Mouse (Mus musculus) adrenal gland, postnatal 36 days (tissue): Measurements from ENCODE around the gene Cnrip1. TPM values are rescaled to one million over a fixed set of nuclear protein-coding genes. Genes with fewer than 3 reads are reported as not detected.
"Not testable (repeated sequence)": the region's sequence is repeated elsewhere in the genome, so short reads cannot be mapped to it uniquely, and the experiment has no call there.

Experiments
- DNase-seq, 2 experiments: peaks; one replicate each; pipeline ENCODE4 v3.0.0; 2021; ENCODE audit warnings: mixed read lengths in 1 of 2
- long read RNA-seq, 2 experiments: library from polyadenylated mRNA; stranded (forward); transcript quantifications; one replicate each; pipeline ENCODE4 v2.0.0; 2021; ENCODE audit warnings: borderline sequencing depth in 2 of 2
- total RNA-seq, 2 experiments: library from RNA; stranded (reverse); gene quantifications; 2 replicates each; pipeline ENCODE4 v1.2.3; 2021

Cnrip1 gene
- total RNA-seq = 10 to 100 TPM; 12.1 to 14.9 TPM
- long read RNA-seq, experiment 1, transcript Cnrip1-201 (3 exons, 1,654 nt) = major isoform, 7 of 13 reads
- long read RNA-seq, experiment 1, partial matches to known transcripts = 0 of 13 reads
- long read RNA-seq, experiment 1, other reads (novel, unspliced or antisense) = 5 of 13 reads
- long read RNA-seq, experiment 2, transcript Cnrip1-201 (3 exons, 1,654 nt) = major isoform, 6 of 7 reads
- long read RNA-seq, experiment 2, partial matches to known transcripts = 0 of 7 reads
- long read RNA-seq, experiment 2, other reads (novel, unspliced or antisense) = 1 of 7 reads

- peak; percentile 68 to 79 for DNase-seq
Measured at GRCm38 (mm10) chr11:17051545-17052475, at the start of gene Cnrip1, which contains the start of gene Plek. TSS of gene Cnrip1 (plus strand) at chr11:17051586. TSS of gene Plek (minus strand) at chr11:17052381.

DNA sequence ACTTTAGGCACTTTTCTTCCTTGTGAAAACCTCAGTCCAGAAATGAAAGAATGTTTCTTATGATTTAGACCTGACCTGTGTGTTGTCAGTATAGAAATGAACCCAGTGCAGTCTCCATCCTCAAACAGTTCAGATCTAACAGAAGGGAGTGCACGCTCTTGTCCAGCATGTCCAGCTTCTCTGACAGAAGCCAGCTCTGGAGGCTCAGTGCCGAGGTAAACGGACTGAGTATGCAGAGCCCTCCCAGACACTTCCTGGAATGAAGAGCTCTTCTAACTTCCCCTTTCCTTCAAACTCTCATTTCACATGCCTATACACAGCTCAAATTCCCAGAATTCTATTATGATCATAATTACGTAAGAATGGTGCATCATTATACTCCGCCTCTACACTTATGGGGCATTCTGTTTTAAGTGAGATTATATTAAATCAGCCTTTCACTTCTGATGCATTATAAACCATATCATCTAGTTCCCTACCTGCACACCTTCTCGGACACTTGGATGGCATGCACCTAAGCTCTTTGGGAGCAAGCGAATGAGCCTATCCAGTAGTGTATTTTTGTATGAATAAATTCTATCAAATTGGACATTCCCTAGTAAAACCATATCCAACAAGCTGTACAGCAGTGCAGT lies 48.5 kb upstream of the Cnrip1 start:
- DNase-seq = no peak

GRCm38 (mm10) chr11:17003757-17004156 lies 47.6 kb upstream of the Cnrip1 start:
- DNase-seq = no peak

- no peak for DNase-seq
Measured at GRCm38 (mm10) chr11:17004899-17005846, 46.2 kb upstream of the Cnrip1 start.

DNA sequence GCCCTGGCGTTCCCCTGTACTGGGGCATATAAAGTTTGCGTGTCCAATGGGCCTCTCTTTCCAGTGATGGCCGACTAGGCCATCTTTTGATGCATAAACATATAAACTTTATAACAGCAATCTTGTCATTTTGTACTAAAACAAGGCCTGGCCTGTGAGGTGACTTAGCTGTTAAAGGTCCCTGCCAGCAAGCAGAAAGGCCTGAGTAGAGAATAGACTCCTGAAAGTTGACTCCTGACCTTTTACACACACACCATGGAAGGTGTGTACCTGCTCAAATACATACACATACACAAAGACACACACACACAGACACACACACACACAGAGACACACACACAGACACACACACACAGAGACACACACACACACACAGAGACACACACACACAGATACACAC lies 44.9 kb upstream of the Cnrip1 start:
- DNase-seq = not testable (repeated sequence)

- DNase-seq = no peak
Measured at GRCm38 (mm10) chr11:17007517-17008173, 43.7 kb upstream of the Cnrip1 start.

GRCm38 (mm10) chr11:17008498-17008941 lies 42.9 kb upstream of the Cnrip1 start:
- no peak for DNase-seq

DNA sequence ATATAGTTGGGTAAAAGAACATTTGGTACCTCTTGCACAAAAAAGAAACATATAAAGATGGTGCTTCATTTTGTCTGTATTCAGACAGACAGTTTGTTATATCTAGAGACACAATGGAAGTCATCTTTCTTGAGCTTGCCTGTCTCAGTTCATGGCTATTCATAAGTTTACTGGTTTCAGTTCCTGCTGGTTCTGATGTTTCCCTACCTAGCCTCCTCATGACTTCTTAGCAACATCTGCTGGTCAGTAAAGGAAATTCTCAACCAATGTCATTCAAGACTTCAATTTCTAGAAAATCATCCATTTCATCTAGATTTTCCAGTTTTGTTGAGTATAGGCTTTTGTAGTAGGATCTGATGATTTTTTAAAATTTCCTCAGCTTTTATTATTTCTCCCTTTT lies 38.4 kb upstream of the Cnrip1 start:
- DNase-seq = no peak

GRCm38 (mm10) chr11:17019328-17019727 lies 32.1 kb upstream of the Cnrip1 start:
- DNase-seq = no peak

DNA sequence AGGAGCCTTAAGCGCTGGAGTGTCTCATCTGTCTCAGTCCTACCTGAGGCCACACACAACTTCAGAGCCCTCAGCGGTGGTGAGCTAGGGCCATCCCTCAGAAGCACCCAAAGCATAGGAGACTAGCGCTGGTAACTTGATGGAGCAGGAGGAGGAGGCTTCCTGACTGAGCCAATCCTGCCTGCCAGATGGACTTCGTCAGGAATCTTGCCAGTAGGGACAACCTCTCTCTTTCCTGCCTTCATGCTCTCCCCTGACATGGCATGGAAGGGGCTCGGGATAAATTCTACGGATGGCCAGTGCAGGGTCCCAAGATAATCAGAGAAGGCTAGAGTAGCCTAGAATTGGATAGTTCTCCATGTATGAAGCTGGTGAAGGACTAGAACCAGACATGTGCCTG lies 28.2 kb upstream of the Cnrip1 start:
- no peak for DNase-seq

DNA sequence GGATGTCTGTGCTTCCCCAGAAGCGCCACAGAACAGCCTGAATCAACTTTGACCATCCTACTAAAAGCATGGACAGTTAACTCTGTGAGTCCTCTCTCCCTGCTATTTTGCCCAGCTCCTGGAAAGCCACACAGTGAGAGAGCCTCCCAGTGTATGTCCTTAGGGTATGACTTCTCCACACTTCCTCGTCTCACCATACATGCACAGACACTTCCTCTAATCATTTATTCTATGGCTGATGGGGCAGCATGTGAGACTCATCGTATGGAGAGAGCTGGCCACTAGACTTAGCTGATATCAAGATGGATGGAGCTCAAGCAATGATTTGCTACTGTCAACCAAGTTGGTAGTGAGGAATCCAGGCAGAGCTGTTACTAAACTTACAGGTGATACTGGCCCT lies 27.4 kb upstream of the Cnrip1 start:
- no peak for DNase-seq

- no peak for DNase-seq
Measured at GRCm38 (mm10) chr11:17045806-17046205, 5.6 kb upstream of the Cnrip1 start.

- no peak for DNase-seq
Measured at GRCm38 (mm10) chr11:17052476-17053049, 1.2 kb downstream of the Cnrip1 start.

DNA sequence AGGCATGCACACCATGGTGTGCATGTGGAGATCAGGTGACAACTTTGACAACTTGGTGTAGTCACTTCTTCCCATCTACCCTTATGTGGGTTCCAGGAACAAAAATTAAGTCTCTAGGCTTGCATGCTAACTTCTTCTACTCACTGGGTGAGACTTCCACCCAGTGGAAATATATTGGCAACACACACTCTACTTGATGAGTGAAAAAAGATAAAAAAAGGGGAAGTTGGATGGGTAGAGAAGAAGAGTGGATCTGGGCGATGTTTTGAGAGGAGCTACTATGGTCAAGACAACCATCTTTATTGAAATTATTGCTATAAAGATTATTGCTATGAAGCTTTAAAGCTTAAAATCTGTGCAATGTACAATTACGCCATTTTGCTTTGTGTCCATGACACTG lies 18.0 kb downstream of the Cnrip1 start:
- DNase-seq = not testable (repeated sequence)

DNA sequence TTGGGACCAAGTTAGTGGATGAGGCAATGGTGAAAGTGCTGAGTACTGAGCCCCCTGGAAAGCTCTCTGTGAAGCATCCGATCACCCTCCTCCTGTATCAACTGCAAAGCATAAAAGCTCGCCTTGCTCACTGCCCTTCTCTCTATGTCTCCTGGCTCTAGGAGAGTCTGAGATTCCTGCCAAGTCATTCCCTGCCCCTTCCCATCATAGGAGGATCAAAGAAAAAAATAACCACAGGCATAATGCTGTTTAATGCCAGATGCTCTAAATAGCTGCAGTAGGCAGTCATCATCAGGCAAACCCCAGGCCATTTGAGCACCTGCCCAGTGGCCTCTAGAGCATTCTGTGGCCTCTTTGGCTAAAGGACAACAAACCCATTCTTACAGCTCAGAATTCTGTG lies 24.3 kb downstream of the Cnrip1 start:
- no peak for DNase-seq

DNA sequence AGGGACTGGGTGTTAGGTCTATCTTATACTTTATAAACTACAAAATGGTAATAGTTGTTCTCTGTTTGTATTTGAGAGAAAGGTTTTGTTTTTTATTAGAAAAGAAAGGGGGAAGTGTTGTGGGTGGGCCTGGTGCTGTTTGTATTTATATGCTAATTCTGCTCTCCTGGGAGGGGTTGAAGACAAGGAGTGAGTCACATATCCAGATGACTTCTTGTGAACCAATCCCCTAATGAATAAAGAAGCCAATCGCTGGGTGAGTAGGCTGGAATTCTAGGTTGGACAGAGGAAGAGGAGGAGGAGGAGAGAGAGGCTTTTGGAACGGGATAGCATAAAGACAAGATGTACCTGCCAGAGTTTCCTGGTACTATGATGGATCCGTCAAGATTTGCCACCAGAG lies 30.7 kb downstream of the Cnrip1 start:
- DNase-seq = no peak

DNA sequence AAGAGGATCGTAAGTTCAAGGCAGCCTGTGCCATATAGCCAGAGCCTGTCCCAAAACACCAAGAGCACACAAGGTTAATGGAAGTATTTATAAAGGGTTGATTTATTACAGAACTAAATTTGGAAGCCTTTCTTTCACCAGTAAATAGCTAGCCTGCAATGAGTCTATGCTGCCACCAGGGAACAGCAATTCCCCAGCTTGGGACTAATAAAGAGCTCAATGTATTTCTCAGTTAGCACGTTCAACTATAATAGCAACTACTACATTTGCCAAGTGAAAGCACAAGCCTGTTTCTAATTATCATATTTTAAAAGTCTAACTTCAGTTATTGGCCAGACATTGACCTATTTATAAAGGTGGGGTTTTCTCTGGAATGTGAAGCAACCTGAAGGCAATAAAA lies 31.6 kb downstream of the Cnrip1 start:
- DNase-seq = peak; percentile 12 to 25

DNA sequence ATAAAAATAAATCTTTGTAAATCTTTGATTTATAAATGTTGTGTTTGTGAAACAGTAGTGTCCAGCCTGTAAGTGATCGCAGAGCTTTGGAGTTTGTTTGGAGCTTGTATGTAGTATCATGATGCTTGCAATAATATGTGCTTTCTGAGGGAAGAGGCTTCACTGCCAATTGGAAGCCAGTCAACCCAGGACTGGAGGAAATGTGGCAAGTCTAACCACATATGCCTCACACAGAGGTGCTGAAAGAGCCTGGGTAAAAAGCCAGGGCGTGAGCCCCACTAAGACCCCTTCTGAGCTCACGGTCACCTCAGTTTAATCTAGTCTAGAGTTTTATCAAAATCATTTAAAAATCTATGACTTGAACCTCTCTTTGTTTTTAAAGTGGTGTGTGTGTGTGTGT lies 32.1 kb downstream of the Cnrip1 start:
- DNase-seq = no peak

GRCm38 (mm10) chr11:17083866-17084265 lies 32.5 kb downstream of the Cnrip1 start:
- no peak for DNase-seq

GRCm38 (mm10) chr11:17086106-17086505 lies 34.7 kb downstream of the Cnrip1 start:
- no peak for DNase-seq

GRCm38 (mm10) chr11:17106936-17107335 lies 55.5 kb downstream of the Cnrip1 start:
- DNase-seq = no peak
